Mouse (Mus musculus) C2C12 (cell line): ENCODE measurements at regions not wholly inside any gene's neighbourhood (a gene's known extent, or its start where the extent isn't known, plus 50 kb on each side); places are given as distances from the start of the nearest gene placed in this dataset.
A peak's percentile ranks its signal among the peaks of the same experiment; 100 is the strongest.

Experiments
- H3K27me3 ChIP-seq: one replicate; pipeline ENCODE4 v1.6.1; 2011; ENCODE audit not compliant: control insufficient read depth, insufficient read depth, insufficient read length
- H3K36me3 ChIP-seq: one replicate; pipeline ENCODE4 v1.6.1; 2011; ENCODE audit not compliant: control insufficient read depth, insufficient read depth
- H3K4me3 ChIP-seq: one replicate; pipeline ENCODE4 v1.5.1; 2011; ENCODE audit warnings: mild to moderate bottlenecking, control low read depth; ENCODE audit not compliant: poor library complexity, insufficient read depth, severe bottlenecking
- H3K79me2 ChIP-seq: one replicate; pipeline ENCODE4 v1.6.1; 2011; ENCODE audit not compliant: control insufficient read depth, insufficient read depth
- H3K79me3 ChIP-seq: one replicate; pipeline ENCODE4 v1.6.1; 2011; ENCODE audit warnings: low read depth, control low read depth
- H3ac ChIP-seq: one replicate; pipeline ENCODE3; 2011; ENCODE audit warnings: low read depth; ENCODE audit not compliant: control insufficient read depth, insufficient read length
- CEBPB ChIP-seq: IDR thresholded peaks from one replicate; pipeline ENCODE4 v1.6.1; 2011; ENCODE audit warnings: low read depth, mild to moderate bottlenecking, control low read depth, moderate library complexity
- CTCF ChIP-seq: IDR thresholded peaks from one replicate; pipeline ENCODE4 v1.5.1; 2011; ENCODE audit not compliant: control insufficient read depth, insufficient read depth, insufficient read length
- FOSL1 ChIP-seq: IDR thresholded peaks from one replicate; pipeline ENCODE4 v1.8.0; 2011; ENCODE audit warnings: mild to moderate bottlenecking, low read length; ENCODE audit not compliant: poor library complexity, insufficient read depth, severe bottlenecking
- MAX ChIP-seq: IDR thresholded peaks from one replicate; pipeline ENCODE4 v1.6.1; 2011; ENCODE audit warnings: mild to moderate bottlenecking, control low read depth
- MYOD1 ChIP-seq: IDR thresholded peaks from one replicate; pipeline ENCODE4 v1.6.1; 2011; ENCODE audit warnings: low read depth; ENCODE audit not compliant: control insufficient read depth, insufficient read length
- MYOG ChIP-seq: IDR thresholded peaks from one replicate; pipeline ENCODE4 v1.6.1; 2011; ENCODE audit not compliant: control insufficient read depth, insufficient read length; ENCODE audit errors: extremely low read depth
- USF1 ChIP-seq: IDR thresholded peaks from one replicate; pipeline ENCODE4 v1.6.1; 2011; ENCODE audit warnings: low read depth, mild to moderate bottlenecking, control low read depth, moderate library complexity

- H3K79me3 ChIP-seq: no peaks in the 10 kb centered on the region
- no peak for TF ChIP-seq MYOD1
- H3K36me3 ChIP-seq: no peaks in the 10 kb centered on the region
- no peaks in the 10 kb centered on the region for H3K79me2 ChIP-seq
- no peak overlapping the region for H3K4me3 ChIP-seq
- no peak overlapping the region for H3ac ChIP-seq
- H3K27me3 ChIP-seq: no peaks in the 10 kb centered on the region
Measured at GRCm38 (mm10) chr8:82265745-82266144, 137.3 kb downstream of the Il15 start.

DNA sequence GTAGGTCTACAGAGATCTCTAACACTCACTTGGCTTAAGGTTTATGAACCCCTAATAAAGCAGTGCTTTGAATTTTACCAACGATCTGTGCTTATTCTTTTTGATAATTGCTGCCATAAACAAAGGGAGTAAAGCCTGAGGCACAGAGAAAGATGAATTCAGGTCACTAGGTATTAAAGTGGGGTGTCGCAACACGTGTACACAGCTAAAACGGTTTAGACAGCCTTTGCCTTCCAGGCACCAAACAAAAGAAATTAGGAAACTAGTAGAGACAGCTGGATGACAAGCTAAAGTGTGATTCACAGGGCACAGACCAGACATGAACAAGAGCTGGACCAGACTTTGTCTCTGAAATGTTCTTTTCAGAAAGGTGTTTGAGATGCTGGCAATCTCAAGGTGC lies 140.8 kb downstream of the Il15 start:
- no peaks in the 10 kb centered on the region for H3K27me3 ChIP-seq
- H3ac ChIP-seq: no peak overlapping the region
- no peak overlapping the region for H3K4me3 ChIP-seq
- no peaks in the 10 kb centered on the region for H3K79me3 ChIP-seq
- H3K36me3 ChIP-seq: no peaks in the 10 kb centered on the region
- TF ChIP-seq MYOG (no peak), FOSL1 (no peak), MYOD1 (no peak), MAX (no peak), CEBPB (no peak), CTCF (no peak), USF1 (no peak)
- no peaks in the 10 kb centered on the region for H3K79me2 ChIP-seq

GRCm38 (mm10) chr8:82260613-82261012 lies 142.4 kb downstream of the Il15 start:
- no peak overlapping the region for H3K4me3 ChIP-seq
- TF ChIP-seq CTCF (no peak), FOSL1 (peak; percentile 37)
- H3K27me3 ChIP-seq: no peaks in the 10 kb centered on the region
- no peaks in the 10 kb centered on the region for H3K79me2 ChIP-seq
- H3ac ChIP-seq: no peak overlapping the region
- H3K36me3 ChIP-seq: no peaks in the 10 kb centered on the region
- H3K79me3 ChIP-seq: no peaks in the 10 kb centered on the region

GRCm38 (mm10) chr8:82255815-82256214 lies 147.2 kb downstream of the Il15 start:
- H3K4me3 ChIP-seq: no peak overlapping the region
- H3K79me2 ChIP-seq: no peaks in the 10 kb centered on the region
- TF ChIP-seq FOSL1 (no peak), CTCF (no peak), CEBPB (no peak), MAX (no peak), MYOD1 (no peak), USF1 (no peak), MYOG (no peak)
- no peaks in the 10 kb centered on the region for H3K79me3 ChIP-seq
- no peaks in the 10 kb centered on the region for H3K27me3 ChIP-seq
- no peaks in the 10 kb centered on the region for H3K36me3 ChIP-seq
- no peak overlapping the region for H3ac ChIP-seq

DNA sequence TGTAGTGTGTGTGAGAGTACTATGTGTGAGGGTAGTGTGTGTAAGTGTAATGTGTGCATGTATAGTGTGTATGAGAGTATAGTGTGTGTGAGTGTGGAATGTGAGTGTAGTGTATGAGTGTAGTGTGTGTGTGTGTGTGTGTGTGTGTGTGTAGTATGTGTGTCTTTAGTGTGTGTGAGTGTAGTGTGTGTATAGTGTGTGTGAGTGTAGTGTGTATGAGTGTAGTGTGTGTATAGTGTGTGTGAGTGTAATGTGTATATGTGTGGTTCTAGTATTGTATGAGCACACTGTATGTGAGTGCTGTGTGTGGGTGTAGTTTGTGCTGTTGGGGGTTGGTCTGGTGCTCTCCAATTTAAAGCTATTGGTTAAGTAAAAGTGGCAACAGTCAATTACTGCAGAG lies 150.6 kb downstream of the Il15 start:
- Histone ChIP-seq H3K36me3 (no peaks in the 10 kb centered on the region), H3K79me2 (no peaks in the 10 kb centered on the region), H3K4me3 (no peak overlapping the region), H3ac (no peak overlapping the region), H3K27me3 (no peaks in the 10 kb centered on the region), H3K79me3 (no peaks in the 10 kb centered on the region)
- no peak for TF ChIP-seq MYOD1

GRCm38 (mm10) chr8:82249841-82250577 lies 153.0 kb downstream of the Il15 start:
- Histone ChIP-seq H3K27me3 (no peaks in the 10 kb centered on the region), H3K36me3 (no peaks in the 10 kb centered on the region), H3K4me3 (no peak overlapping the region), H3K79me2 (no peaks in the 10 kb centered on the region), H3K79me3 (no peaks in the 10 kb centered on the region), H3ac (no peak overlapping the region)
- TF ChIP-seq MYOG (no peak), MYOD1 (no peak), CTCF (no peak), MAX (no peak)

- Histone ChIP-seq H3K79me2 (no peaks in the 10 kb centered on the region), H3K36me3 (no peaks in the 10 kb centered on the region), H3K27me3 (no peaks in the 10 kb centered on the region), H3K4me3 (no peak overlapping the region), H3K79me3 (no peaks in the 10 kb centered on the region), H3ac (no peak overlapping the region)
- TF ChIP-seq CTCF: no peak
- TF ChIP-seq MAX: no peak
- no peak for TF ChIP-seq USF1
- no peak for TF ChIP-seq FOSL1
- no peak for TF ChIP-seq MYOG
- TF ChIP-seq MYOD1: no peak
- TF ChIP-seq CEBPB: no peak
Measured at GRCm38 (mm10) chr8:82244076-82244475, 158.9 kb downstream of the Il15 start.
